Mouse (Mus musculus) thymus, postnatal 0 days (tissue): Measurements from ENCODE around the gene Scn9a. TPM values are rescaled to one million over a fixed set of nuclear protein-coding genes. Genes with fewer than 3 reads are reported as not detected.

Experiments
- DNase-seq: peaks from one replicate; pipeline ENCODE4 v3.0.0-alpha.2; 2015; ENCODE audit warnings: low spot score
- polyA plus RNA-seq: library from polyadenylated mRNA; unstranded; fragments of >200 nt; fragmentation: Nextera tagmentation; extraction: Ambion mirVana; gene quantifications from 2 replicates; pipeline ENCODE4 v1.2.1, GENCODE M21; 2015

Scn9a gene
- polyA plus RNA-seq = 0.06 and 0.10 TPM in 2 replicates

DNA sequence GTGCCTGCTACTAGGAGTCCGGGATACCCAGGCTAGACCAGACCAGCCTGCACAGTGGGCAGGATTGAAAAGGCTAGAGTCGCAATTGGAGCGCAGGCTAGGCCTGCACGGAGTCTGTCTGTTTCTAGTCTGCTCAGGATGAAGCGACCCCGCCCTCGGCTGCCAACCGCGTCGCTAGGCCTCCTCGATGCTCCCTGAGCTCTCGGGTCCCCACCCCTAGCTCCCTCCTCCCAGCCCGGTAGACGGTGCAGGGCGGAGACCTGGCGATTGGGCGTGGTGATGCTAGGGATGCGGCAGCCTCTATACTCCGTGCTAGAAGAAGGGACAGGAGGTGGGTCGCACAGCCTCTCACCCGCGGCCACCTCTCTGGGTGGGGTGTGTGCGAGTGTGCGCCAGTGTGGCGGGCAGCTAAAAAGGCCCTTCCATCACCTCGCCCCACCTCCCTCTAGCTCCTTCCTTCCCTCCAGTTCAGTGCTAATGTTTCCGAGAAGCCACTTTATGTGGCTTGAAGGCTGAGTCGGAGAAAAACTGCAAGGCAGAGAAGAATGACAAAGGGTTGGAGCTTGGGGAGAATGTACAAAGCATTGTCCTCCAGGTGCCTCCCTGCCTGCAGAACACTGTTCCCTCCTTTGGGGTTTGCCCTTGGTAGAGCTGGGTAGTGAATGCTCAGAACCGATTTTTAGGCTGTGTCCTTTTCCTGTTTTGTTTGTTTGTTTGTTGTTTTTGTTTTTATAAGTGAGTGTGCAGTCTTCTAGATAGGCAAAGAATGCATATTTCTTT is at the start of gene Scn9a:
Scn9a (minus strand) TSS at position 383 of the 780 bp plus-strand sequence.
- no peak for DNase-seq

GRCm38 (mm10) chr2:66661988-66662387 is 27.2 kb upstream of the Scn9a start:
- DNase-seq = no peak

GRCm38 (mm10) chr2:66656430-66656829 is 21.7 kb upstream of the Scn9a start:
- DNase-seq = no peak

- no peak for DNase-seq
Measured at GRCm38 (mm10) chr2:66655431-66655830, 20.7 kb upstream of the Scn9a start.

- DNase-seq = no peak
Measured at GRCm38 (mm10) chr2:66644384-66644783, 9.6 kb upstream of the Scn9a start.

DNA sequence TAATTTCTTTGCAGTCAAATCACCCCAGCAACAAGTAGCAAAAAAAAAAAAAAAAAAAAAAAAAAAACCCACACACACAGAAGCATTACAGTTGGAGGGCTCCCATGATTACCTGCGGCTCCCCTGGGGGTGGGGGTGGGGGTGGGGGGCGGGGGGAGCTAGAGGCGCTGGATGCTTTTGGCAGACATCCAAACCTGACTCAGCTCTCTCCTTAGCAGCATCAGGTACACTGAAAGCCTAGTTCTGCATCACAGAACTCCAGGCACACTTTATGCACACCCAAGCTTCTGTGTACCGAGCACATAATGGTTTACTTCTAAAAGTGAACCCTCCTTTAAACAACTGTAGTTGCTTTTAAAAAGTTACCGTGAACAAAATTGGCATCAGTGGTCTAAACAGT is 2.0 kb downstream of the Scn9a start:
- DNase-seq = no peak

DNA sequence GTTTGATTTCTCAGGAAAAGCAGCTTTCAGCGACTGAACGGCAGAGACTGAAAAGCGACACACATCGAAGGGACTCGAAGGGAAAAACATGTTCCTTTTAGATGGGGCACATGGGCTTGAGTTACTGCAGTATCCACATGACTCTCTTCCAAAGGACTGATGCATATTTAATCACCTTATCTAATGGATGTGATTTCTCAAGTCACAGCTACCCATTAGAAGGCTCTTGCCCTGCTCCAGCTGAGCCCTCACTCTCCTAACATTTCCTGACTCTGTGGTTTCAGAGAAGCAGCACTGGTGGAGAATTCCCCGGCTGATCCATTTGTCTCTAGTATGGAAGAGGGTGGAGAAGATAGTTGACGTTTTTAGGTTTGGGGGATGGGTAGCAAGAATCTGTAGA is 23.7 kb downstream of the Scn9a start:
- DNase-seq = no peak

GRCm38 (mm10) chr2:66597313-66597712 is 37.4 kb downstream of the Scn9a start:
- DNase-seq = no peak

DNA sequence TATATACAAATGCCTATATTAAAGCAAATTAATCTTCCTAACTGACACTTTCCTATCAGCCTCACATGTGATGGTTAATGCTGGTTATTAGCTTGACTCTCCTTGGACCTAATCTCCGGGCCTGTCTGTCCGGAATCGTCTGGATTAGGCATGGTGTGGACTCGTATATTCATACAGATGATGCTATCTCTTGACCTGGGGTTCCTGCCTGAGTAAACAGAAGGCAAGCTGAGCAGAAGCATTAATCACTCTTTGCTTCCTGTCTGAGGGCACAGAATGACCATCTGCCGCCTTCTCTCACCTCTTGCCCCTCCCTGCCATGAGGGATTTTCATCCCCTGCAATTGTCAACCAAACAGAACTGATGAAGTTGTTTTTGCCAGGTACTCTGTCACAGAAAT is 38.6 kb downstream of the Scn9a start:
- DNase-seq = no peak

GRCm38 (mm10) chr2:66590151-66590550 is 44.6 kb downstream of the Scn9a start:
- no peak for DNase-seq

GRCm38 (mm10) chr2:66580026-66580808 is 54.5 kb downstream of the Scn9a start:
- DNase-seq = no peak

- DNase-seq = no peak
Measured at GRCm38 (mm10) chr2:66548254-66548653, 86.5 kb downstream of the Scn9a start.

- no peak for DNase-seq
Measured at GRCm38 (mm10) chr2:66519966-66520365, 114.8 kb downstream of the Scn9a start.

- DNase-seq = no peak
Measured at GRCm38 (mm10) chr2:66511424-66511823, 123.3 kb downstream of the Scn9a start.

DNA sequence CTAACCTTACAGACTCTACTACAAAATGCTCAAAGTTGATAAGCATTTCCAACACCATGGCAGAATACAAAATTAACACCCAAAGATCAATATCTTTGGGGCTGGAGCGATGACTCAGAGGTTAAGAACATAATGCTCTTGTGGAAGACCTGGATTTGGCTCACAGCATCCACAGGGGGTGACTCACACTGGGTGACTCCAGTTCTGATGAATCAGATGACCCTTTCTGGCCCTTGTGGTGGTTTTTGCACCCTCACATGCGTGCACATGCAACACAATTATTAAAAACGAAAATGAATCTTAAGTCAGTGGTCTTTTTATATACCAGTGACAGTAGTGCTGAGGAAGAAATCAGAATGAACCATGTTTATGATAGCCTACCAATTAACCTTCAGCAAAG is 126.7 kb downstream of the Scn9a start:
- DNase-seq = no peak

DNA sequence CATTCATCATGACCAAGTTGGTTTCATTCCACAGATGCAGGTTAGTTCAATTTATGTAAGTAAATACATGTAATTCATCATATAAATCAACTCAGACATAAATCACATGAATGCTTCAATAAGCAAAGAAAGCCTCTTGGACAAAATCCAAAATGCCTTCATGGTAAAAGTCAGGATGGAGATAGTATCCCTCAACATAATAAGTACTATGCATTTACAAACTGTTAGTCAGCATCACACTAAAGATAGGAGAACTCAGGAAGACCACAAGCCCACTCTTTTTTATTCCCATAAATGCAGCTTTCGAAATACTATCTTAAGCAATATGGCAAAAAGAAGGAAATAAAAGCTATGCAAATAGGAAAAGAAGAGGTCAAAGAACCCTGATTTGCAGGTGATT is 127.1 kb downstream of the Scn9a start:
- DNase-seq = no peak

- DNase-seq = no peak
Measured at GRCm38 (mm10) chr2:66502158-66502557, 132.6 kb downstream of the Scn9a start.

DNA sequence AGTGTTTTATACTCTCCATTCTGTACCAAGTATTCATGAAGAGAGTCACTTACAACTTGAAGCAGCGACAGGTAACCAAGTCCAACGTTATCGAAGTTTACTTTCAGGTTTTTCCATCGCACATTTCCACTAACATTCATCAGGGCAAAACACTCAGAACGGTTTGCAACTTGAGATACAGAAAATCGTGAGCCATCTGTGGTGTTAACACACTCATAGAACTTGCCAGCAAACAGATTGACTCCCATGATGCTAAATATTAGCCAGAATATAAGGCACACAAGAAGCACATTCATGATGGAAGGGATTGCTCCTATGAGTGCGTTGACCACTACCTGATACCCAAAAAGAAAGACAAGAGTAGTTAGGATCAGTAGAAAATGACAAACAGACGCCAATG is 140.2 kb downstream of the Scn9a start:
- DNase-seq = no peak

GRCm38 (mm10) chr2:66478395-66478794 is 156.4 kb downstream of the Scn9a start:
- DNase-seq = no peak

DNA sequence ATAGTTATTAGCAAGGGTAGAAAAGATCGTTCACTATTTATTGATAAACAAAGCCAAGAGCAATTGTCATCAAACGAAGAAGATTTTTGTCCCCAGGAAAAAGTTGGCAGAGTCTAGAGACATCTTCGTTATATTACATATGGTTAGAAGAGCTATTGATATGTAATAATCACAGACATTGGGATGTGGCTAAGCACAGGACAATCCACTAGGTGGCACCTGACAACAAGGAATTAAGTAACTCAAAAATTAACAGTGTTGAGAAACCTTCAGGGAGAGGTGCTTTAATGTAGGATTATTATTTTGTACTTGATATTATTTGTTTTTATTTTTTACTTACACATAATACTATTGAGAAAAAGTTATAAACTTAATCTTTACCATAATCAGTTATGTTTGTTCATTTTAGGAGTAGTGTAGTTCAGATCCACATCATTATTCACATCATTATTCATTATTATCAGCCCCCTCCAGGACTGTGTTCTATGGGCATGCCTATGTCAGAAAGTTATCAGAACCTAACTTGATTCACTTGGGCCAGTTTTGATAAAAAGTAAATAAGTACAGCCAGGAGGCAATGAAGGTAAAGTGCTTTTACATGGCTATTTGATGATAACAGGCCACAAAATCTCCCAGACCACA is 161.5 kb downstream of the Scn9a start:
- no peak for DNase-seq

DNA sequence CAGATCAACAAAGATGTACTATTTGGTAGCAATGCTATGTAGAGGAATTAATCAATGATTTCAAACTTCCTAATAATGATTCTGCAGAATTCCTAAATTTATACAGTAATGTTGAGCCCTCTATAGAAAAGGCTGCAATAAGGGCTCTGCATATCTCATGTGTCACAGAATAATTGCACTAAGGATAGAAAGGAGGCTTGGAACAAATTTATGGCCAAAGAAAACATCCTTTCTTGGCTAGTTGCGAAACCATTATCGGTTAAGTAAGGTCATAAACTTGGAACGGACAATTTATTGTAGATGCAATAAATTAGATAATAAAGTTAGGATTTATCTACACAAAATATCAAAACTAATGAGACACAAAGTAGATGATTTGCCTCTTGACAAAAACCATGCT is 169.3 kb downstream of the Scn9a start:
- no peak for DNase-seq

GRCm38 (mm10) chr2:66464874-66465458 is 169.8 kb downstream of the Scn9a start:
- DNase-seq = no peak
